Mouse (Mus musculus): Measurements from ENCODE around the gene Ubxn10.

The Ubxn10 gene

GRCm38 (mm10) chr4:138734863-138735262, 2.1 kb downstream of the Ubxn10 start:
- DNase-seq (ENCODE audit: low read depth in 1 of 2, low spot score in 2 of 2), result no peak

- DNase-seq (ENCODE audit: low read depth in 1 of 2, low spot score in 2 of 2), result no peak
Measured at GRCm38 (mm10) chr4:138734105-138734504, 2.9 kb downstream of the Ubxn10 start.

- no peak for DNase-seq (ENCODE audit: low read depth in 1 of 2, low spot score in 2 of 2)
Measured at GRCm38 (mm10) chr4:138729018-138729703, 7.8 kb downstream of the Ubxn10 start.

- no peak for DNase-seq (ENCODE audit: low read depth in 1 of 2, low spot score in 2 of 2)
Measured at GRCm38 (mm10) chr4:138725751-138726150, 11.2 kb downstream of the Ubxn10 start.

GRCm38 (mm10) chr4:138725127-138725461, 11.9 kb downstream of the Ubxn10 start:
- DNase-seq (ENCODE audit: low read depth in 1 of 2, low spot score in 2 of 2), result no peak

- DNase-seq (ENCODE audit: low read depth in 1 of 2, low spot score in 2 of 2), result no peak
Measured at GRCm38 (mm10) chr4:138724354-138725126, 12.4 kb downstream of the Ubxn10 start, which contains the start of gene Pla2g2c. TSS of gene Pla2g2c (plus strand) at chr4:138724792.

- DNase-seq (ENCODE audit: low read depth in 1 of 2, low spot score in 2 of 2), result no peak
Measured at GRCm38 (mm10) chr4:138723493-138724281, 13.3 kb downstream of the Ubxn10 start.

GRCm38 (mm10) chr4:138719264-138719596, 17.7 kb downstream of the Ubxn10 start:
- no peak for DNase-seq (ENCODE audit: low read depth in 1 of 2, low spot score in 2 of 2)

- no peak for DNase-seq (ENCODE audit: low read depth in 1 of 2, low spot score in 2 of 2)
Measured at GRCm38 (mm10) chr4:138718586-138719263, 18.2 kb downstream of the Ubxn10 start.

- no peak for DNase-seq (ENCODE audit: low read depth in 1 of 2, low spot score in 2 of 2)
Measured at GRCm38 (mm10) chr4:138716697-138717096, 20.3 kb downstream of the Ubxn10 start.

- no peak for DNase-seq (ENCODE audit: low read depth in 1 of 2, low spot score in 2 of 2)
Measured at GRCm38 (mm10) chr4:138714186-138714585, 22.8 kb downstream of the Ubxn10 start.

GRCm38 (mm10) chr4:138712621-138713020, 24.3 kb downstream of the Ubxn10 start:
- DNase-seq (ENCODE audit: low read depth in 1 of 2, low spot score in 2 of 2), result no peak

GRCm38 (mm10) chr4:138712096-138712495, 24.9 kb downstream of the Ubxn10 start:
- DNase-seq (ENCODE audit: low read depth in 1 of 2, low spot score in 2 of 2), result no peak

GRCm38 (mm10) chr4:138711051-138711820, 25.7 kb downstream of the Ubxn10 start:
- DNase-seq (ENCODE audit: low read depth in 1 of 2, low spot score in 2 of 2), result no peak

- DNase-seq (ENCODE audit: low read depth in 1 of 2, low spot score in 2 of 2), result no peak
Measured at GRCm38 (mm10) chr4:138710633-138711032, 26.3 kb downstream of the Ubxn10 start.

GRCm38 (mm10) chr4:138709944-138710343, 27.0 kb downstream of the Ubxn10 start:
- no peak for DNase-seq (ENCODE audit: low read depth in 1 of 2, low spot score in 2 of 2)

GRCm38 (mm10) chr4:138709246-138709645, 27.7 kb downstream of the Ubxn10 start:
- DNase-seq (ENCODE audit: low read depth in 1 of 2, low spot score in 2 of 2), result no peak

- DNase-seq (ENCODE audit: low read depth in 1 of 2, low spot score in 2 of 2), result no peak
Measured at GRCm38 (mm10) chr4:138708636-138709035, 28.3 kb downstream of the Ubxn10 start.

- no peak for DNase-seq (ENCODE audit: low read depth in 1 of 2, low spot score in 2 of 2)
Measured at GRCm38 (mm10) chr4:138706620-138707019, 30.3 kb downstream of the Ubxn10 start.

GRCm38 (mm10) chr4:138704169-138704568, 32.8 kb downstream of the Ubxn10 start:
- DNase-seq (ENCODE audit: low read depth in 1 of 2, low spot score in 2 of 2), result no peak

- DNase-seq (ENCODE audit: low read depth in 1 of 2, low spot score in 2 of 2), result no peak
Measured at GRCm38 (mm10) chr4:138703591-138703990, 33.4 kb downstream of the Ubxn10 start.
